Mouse (Mus musculus): ENCODE results near the gene Krtap28-10. TPM values are rescaled to one million over a fixed set of nuclear protein-coding genes. Genes with fewer than 3 reads are reported as not detected.

Gene Krtap28-10
- polyA plus RNA-seq, 1 experiment from 2014 or later: not detected

DNA sequence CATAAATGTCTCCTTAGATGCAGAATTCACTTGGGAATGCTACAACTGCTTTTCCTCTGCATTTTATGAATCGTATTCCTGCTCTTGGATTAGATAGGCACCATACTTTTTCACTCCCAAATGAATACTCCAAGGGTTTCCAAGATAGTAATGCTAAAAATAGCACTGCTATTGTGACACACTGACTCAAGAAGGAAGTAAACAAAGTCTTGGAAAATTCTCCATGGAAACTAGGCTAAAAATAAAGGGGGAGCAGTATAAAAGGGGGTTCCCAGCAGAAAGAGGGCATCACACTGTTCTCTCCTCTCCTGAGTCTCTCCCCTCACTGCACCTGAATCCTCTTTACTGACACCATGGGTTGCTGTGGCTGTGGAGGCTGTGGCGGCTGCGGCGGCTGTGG, 18.4 kb upstream of the Krtap28-10 start, which contains the start of gene Krtap28-13:
Gene Krtap28-13 (plus strand): TSS at position 288 of the 400 bp plus-strand sequence.
- Histone ChIP-seq H3K36me3 (ENCODE audit: control insufficient read depth, insufficient read depth, low read length) (no peaks in the 10 kb centered on the region), H3K4me3 (ENCODE audit: low read length) (no peak within 1 kb of the TSS), H3K4me1 (ENCODE audit: control insufficient read depth, insufficient read depth, low read length) (no peaks in the 10 kb centered on the region; the same call in 1 of the 2 replicates), H3K27ac (ENCODE audit: low read length) (no peak within 1 kb of the TSS), H3K4me2 (ENCODE audit: low read depth, low read length) (no peak within 1 kb of the TSS), H3K9me3 (ENCODE audit: control insufficient read depth, low read length) (no peaks in the 10 kb centered on the region), H3K9ac (ENCODE audit: low read depth, low read length) (no peak within 1 kb of the TSS), H3K27me3 (replicated peaks; ENCODE audit: control insufficient read depth, insufficient read depth, low read length) (no peaks in the 10 kb centered on the region)
- no peak for ATAC-seq
- 83% methylated on average over 4 of the region's 4 CpGs for WGBS

DNA sequence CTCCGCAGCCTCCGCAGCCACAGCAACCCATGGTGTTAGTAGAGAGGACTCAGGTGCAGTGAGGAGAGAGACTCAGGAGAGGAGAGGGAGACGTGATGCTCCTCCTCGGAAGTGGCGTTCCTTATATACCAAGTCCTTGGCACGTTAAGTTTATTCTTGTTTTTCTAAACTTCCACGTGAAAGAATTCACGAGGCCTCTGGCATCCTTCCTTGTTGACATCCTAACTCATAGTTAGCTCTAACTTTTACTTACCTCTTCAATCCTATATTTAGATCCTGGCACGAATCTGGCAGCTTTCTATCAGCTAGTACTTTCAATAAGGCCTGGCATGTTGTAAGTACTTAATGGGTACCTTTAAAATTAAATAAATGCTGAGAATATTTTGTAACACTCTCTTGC, 17.0 kb upstream of the Krtap28-10 start, which contains the start of gene A030005K14Rik:
Gene A030005K14Rik (minus strand): TSS at position 101 of the 400 bp plus-strand sequence.
- Histone ChIP-seq H3K27me3 (replicated peaks; ENCODE audit: control insufficient read depth, insufficient read depth, low read length) (no peaks in the 10 kb centered on the region), H3K9ac (ENCODE audit: low read depth, low read length) (no peak within 1 kb of the TSS), H3K27ac (ENCODE audit: low read length) (no peak within 1 kb of the TSS), H3K36me3 (ENCODE audit: control insufficient read depth, insufficient read depth, low read length) (no peaks in the 10 kb centered on the region), H3K4me1 (ENCODE audit: control insufficient read depth, insufficient read depth, low read length) (no peaks in the 10 kb centered on the region; the same call in 1 of the 2 replicates), H3K4me2 (ENCODE audit: low read depth, low read length) (no peak within 1 kb of the TSS), H3K4me3 (ENCODE audit: low read length) (no peak within 1 kb of the TSS), H3K9me3 (ENCODE audit: control insufficient read depth, low read length) (no peaks in the 10 kb centered on the region)
- 87% methylated on average over 9 of the region's 9 CpGs for WGBS
- no peak for ATAC-seq

DNA sequence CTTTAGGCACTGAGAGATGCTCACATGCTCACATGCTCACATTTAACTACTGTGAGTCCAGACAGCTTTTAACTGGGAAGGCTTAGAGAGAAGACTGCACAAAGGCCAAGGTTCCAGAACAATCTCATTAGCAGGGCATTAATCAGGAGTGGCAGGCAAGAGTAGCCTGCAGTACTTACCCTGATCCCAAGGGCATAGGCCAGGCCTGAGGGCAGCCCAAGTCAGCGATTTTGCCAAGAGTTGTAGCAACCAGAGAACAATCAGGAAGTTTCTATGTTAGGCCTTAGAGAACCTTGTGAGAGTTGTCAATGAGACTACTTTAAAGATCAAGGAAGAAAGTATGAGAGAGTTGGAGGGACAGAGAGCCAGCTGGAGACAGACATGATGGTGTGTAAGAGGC, 16.2 kb upstream of the Krtap28-10 start:
- Histone ChIP-seq H3K4me3 (ENCODE audit: low read length) (no peak overlapping the region), H3K4me2 (ENCODE audit: low read depth, low read length) (no peak overlapping the region), H3K4me1 (ENCODE audit: control insufficient read depth, insufficient read depth, low read length) (no peaks in the 10 kb centered on the region; the same call in 1 of the 2 replicates), H3K27me3 (replicated peaks; ENCODE audit: control insufficient read depth, insufficient read depth, low read length) (no peaks in the 10 kb centered on the region), H3K9me3 (ENCODE audit: control insufficient read depth, low read length) (no peaks in the 10 kb centered on the region), H3K9ac (ENCODE audit: low read depth, low read length) (no peak overlapping the region), H3K36me3 (ENCODE audit: control insufficient read depth, insufficient read depth, low read length) (no peaks in the 10 kb centered on the region), H3K27ac (ENCODE audit: low read length) (no peak overlapping the region)
- no peak for ATAC-seq
- WGBS: 57% methylated on average over 1 of the region's 1 CpGs

DNA sequence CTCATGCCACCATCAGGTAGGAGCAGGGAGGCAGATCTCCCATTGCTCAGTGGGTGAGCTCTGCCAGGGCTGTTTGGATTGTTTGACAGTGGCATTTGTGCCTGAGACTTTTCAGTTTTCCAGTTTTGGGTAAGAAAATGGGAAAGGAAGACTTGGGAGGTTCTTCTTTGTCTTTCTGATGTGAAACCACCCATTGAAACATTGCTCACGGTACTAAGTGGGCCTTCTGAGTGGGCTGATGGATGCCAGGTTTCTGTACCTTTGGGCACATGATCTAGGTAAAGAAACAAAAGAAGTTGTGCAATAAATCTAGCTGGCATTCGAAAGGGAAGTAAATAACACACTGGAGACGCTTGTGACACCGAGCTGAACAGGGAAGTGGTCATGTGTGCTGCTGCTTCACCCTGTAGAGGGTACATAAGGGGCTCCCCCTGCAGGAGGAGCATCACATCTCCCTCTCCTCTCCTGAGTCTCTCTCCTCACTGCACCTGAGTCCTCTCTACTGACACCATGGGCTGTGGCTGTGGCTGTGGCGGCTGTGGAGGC, 2.7 kb upstream of the Krtap28-10 start, which contains the start of gene Gm47969:
Gene Gm47969 (plus strand): TSS at position 51 of the 546 bp plus-strand sequence.
- no peak for ATAC-seq
- Histone ChIP-seq H3K9me3 (ENCODE audit: control insufficient read depth, low read length) (no peaks in the 10 kb centered on the region), H3K27ac (ENCODE audit: low read length) (no peak within 1 kb of the TSS), H3K4me2 (ENCODE audit: low read depth, low read length) (no peak within 1 kb of the TSS), H3K9ac (ENCODE audit: low read depth, low read length) (no peak within 1 kb of the TSS), H3K27me3 (replicated peaks; ENCODE audit: control insufficient read depth, insufficient read depth, low read length) (no peaks in the 10 kb centered on the region), H3K4me3 (ENCODE audit: low read length) (no peak within 1 kb of the TSS), H3K36me3 (ENCODE audit: control insufficient read depth, insufficient read depth, low read length) (no peaks in the 10 kb centered on the region), H3K4me1 (ENCODE audit: control insufficient read depth, insufficient read depth, low read length) (no peaks in the 10 kb centered on the region)
- WGBS: 75% methylated on average over 5 of the region's 5 CpGs

DNA sequence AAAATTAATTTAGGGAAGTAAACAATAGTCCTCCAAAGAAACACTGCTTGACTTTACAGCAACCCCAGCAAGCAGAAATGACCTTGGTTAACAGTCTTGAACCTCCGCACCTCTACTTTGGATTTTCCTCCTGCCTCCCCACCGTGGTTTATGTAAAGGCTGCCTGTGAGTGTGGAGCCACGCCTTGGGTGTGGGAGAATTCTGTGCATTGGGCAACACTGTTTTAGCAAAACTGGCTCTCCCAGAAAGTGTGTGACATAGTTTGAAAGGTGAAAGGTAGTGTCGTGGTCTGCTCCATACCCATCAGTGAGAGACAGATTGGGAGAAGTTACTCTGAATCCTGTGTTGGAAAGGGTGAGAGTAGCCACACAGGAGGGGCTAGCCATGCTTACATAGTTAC, 3.2 kb downstream of the Krtap28-10 start:
- ATAC-seq: peak; percentile 36; the same call in 1 of the 2 replicates
- Histone ChIP-seq H3K4me1 (ENCODE audit: control insufficient read depth, insufficient read depth, low read length) (0 out of 2 replicates have a peak, but pooled peaks cover 6% of the 10 kb centered on the region), H3K4me3 (ENCODE audit: low read length) (no peak overlapping the region), H3K9me3 (ENCODE audit: control insufficient read depth, low read length) (no peaks in the 10 kb centered on the region), H3K4me2 (ENCODE audit: low read depth, low read length) (no peak overlapping the region), H3K9ac (ENCODE audit: low read depth, low read length) (no peak overlapping the region), H3K36me3 (ENCODE audit: control insufficient read depth, insufficient read depth, low read length) (no peaks in the 10 kb centered on the region), H3K27ac (ENCODE audit: low read length) (no peak overlapping the region), H3K27me3 (replicated peaks; ENCODE audit: control insufficient read depth, insufficient read depth, low read length) (no peaks in the 10 kb centered on the region)
- WGBS: 61% methylated on average over 4 of the region's 4 CpGs

DNA sequence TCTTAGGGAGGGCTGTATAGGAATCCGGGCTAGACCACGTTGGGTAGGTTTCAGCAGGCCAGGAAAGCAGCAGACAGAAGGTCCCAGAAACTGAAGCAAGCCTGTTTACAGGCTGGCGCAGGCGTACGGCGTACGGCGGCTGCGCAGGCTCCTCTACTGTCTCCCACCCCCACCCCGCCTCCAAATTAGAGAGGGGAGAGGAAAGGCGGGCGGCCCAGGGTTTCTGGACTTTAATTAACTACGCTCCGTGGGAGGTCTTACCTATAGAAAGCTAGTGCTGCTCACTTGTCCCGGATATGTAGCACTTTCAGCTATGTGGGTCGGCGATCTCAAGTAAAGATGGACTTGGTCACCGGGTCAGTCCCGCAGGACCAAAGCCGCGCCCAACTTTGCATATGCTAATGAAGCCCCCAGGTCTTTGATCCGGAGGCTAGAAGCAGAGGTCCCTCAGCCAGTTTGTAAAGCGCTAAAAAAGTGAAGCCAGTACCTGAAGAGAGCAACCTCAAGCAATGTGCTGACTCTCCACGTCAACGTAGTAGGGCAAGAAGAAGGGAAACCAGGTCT, 4.1 kb downstream of the Krtap28-10 start, which contains the start of gene Slc19a3:
Gene Slc19a3 (minus strand): TSS at position 340 of the 564 bp plus-strand sequence.
- 0 out of 2 replicates have a peak, but pooled peaks cover 6% of the 10 kb centered on the region for H3K4me1 ChIP-seq (ENCODE audit: control insufficient read depth, insufficient read depth, low read length)
- no peaks in the 10 kb centered on the region for H3K36me3 ChIP-seq (ENCODE audit: control insufficient read depth, insufficient read depth, low read length)
- 2% methylated on average over 25 of the region's 25 CpGs for WGBS
- no peak within 1 kb of the TSS for H3K27ac ChIP-seq (ENCODE audit: low read length)
- no peaks in the 10 kb centered on the region for H3K27me3 ChIP-seq (replicated peaks; ENCODE audit: control insufficient read depth, insufficient read depth, low read length)
- peak within 1 kb of the TSS; percentile 67 for H3K9ac ChIP-seq (ENCODE audit: low read depth, low read length)
- peak within 1 kb of the TSS; percentile 59 for H3K4me3 ChIP-seq (ENCODE audit: low read length)
- H3K4me2 ChIP-seq (ENCODE audit: low read depth, low read length): peak within 1 kb of the TSS; percentile 69
- H3K9me3 ChIP-seq (ENCODE audit: control insufficient read depth, low read length): no peaks in the 10 kb centered on the region
- peak; percentile 88 for ATAC-seq

DNA sequence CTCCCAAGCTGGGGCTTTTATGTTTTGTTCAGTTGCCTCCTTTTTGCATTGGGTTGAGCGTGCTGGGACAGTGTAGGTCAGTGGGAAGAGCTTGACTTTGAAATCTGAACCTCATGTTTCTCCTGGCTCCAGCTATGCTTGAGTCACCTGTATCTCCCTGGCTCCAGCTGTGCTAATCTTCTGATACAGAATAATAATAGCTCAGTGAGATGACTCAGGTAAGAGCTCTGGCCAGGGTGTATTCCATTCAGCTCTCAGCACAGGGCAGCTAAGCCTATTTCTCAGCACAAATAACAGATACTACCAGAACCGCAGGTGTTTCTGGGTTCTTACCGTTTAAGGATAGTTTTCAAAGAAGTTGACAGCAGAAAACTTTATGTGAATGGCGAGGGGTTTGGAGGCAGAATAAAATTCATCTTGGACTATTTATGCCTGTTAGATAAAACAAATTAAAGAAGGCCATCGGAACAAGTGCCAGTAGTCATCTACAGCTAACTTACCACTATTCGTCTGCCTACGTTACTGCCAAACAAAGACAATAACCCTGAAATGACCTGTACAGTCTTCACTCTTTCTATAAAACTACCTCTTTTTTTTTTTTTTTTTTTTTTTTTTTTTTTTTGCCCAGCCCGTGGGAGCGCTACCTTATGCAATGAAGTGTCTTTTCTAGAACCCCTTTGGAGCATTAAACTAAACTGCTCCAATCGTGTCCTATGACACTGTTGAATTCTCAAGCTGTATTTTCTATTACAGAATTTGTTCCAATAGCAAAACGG, 5.2 kb downstream of the Krtap28-10 start:
- no peaks in the 10 kb centered on the region for H3K27me3 ChIP-seq (replicated peaks; ENCODE audit: control insufficient read depth, insufficient read depth, low read length)
- no peak overlapping the region for H3K9ac ChIP-seq (ENCODE audit: low read depth, low read length)
- no peak overlapping the region for H3K4me2 ChIP-seq (ENCODE audit: low read depth, low read length)
- H3K4me3 ChIP-seq (ENCODE audit: low read length): no peak overlapping the region
- no peaks in the 10 kb centered on the region for H3K36me3 ChIP-seq (ENCODE audit: control insufficient read depth, insufficient read depth, low read length)
- no peak overlapping the region for H3K27ac ChIP-seq (ENCODE audit: low read length)
- 0 out of 2 replicates have a peak, but pooled peaks have one; percentile 48 for ATAC-seq
- 0 out of 2 replicates have a peak, but pooled peaks cover 6% of the 10 kb centered on the region for H3K4me1 ChIP-seq (ENCODE audit: control insufficient read depth, insufficient read depth, low read length)
- 75% methylated on average over 11 of the region's 11 CpGs for WGBS
- H3K9me3 ChIP-seq (ENCODE audit: control insufficient read depth, low read length): no peaks in the 10 kb centered on the region

DNA sequence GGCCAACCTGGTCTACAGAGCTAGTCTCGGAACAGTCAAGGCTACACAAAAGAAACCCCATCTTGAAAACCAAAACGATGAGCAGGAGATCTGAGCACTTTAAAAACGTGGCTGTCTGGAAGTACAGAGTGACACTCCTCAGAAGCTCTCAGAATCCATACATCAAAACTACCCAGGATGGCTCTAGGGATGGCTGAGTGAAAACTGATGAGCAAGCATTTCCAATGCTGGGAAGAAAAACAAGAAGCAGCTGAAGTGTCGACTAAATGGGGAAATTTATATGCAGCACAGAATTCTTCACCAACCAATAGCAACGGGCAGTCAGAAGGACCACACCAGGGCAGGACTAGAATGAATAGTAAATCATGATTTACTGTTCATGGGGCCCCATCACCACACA, 7.8 kb downstream of the Krtap28-10 start:
- no peak overlapping the region for H3K4me2 ChIP-seq (ENCODE audit: low read depth, low read length)
- no peak overlapping the region for H3K4me3 ChIP-seq (ENCODE audit: low read length)
- no peak for ATAC-seq
- H3K27ac ChIP-seq (ENCODE audit: low read length): no peak overlapping the region
- no peaks in the 10 kb centered on the region for H3K36me3 ChIP-seq (ENCODE audit: control insufficient read depth, insufficient read depth, low read length)
- H3K9me3 ChIP-seq (ENCODE audit: control insufficient read depth, low read length): no peaks in the 10 kb centered on the region
- H3K9ac ChIP-seq (ENCODE audit: low read depth, low read length): no peak overlapping the region
- WGBS: 70% methylated on average over 5 of the region's 5 CpGs
- 0 out of 2 replicates have a peak, but pooled peaks cover 6% of the 10 kb centered on the region for H3K4me1 ChIP-seq (ENCODE audit: control insufficient read depth, insufficient read depth, low read length)
- H3K27me3 ChIP-seq (replicated peaks; ENCODE audit: control insufficient read depth, insufficient read depth, low read length): no peaks in the 10 kb centered on the region

DNA sequence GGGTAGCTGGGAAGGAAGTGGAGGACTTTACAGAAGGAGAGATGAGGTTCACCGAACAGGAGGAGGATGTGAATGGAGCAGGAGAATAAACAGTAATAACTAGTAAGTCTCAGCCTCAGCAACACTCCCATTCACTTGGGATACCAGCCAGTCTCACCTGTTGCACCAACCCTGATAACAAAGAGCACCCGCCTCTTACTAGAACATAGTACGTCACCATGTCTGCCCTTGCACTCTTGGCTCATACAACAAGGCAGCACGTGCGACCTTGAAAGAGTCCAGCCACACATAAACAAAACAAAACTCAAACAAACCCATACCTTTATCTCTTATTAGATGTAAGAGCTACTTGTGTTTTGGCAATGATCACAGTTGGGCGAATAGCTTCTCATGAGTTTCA, 9.8 kb downstream of the Krtap28-10 start:
- Histone ChIP-seq H3K9ac (ENCODE audit: low read depth, low read length) (no peak overlapping the region), H3K27ac (ENCODE audit: low read length) (no peak overlapping the region), H3K4me1 (ENCODE audit: control insufficient read depth, insufficient read depth, low read length) (no peaks in the 10 kb centered on the region), H3K4me2 (ENCODE audit: low read depth, low read length) (no peak overlapping the region), H3K9me3 (ENCODE audit: control insufficient read depth, low read length) (no peaks in the 10 kb centered on the region), H3K27me3 (replicated peaks; ENCODE audit: control insufficient read depth, insufficient read depth, low read length) (no peaks in the 10 kb centered on the region), H3K4me3 (ENCODE audit: low read length) (no peak overlapping the region), H3K36me3 (ENCODE audit: control insufficient read depth, insufficient read depth, low read length) (no peaks in the 10 kb centered on the region)
- 73% methylated on average over 6 of the region's 6 CpGs for WGBS
- no peak for ATAC-seq

Measured in intestine, embryonic 16.5 days (tissue).